Mouse (Mus musculus): ENCODE measurements around the gene Zfp300. TPM values are rescaled to one million over a fixed set of nuclear protein-coding genes. Genes with fewer than 3 reads are reported as not detected.

Zfp300 gene
- 0.07 TPM in 1 of 2 replicates, not detected in the other for total RNA-seq (2014; fragmentation: Nextera tagmentation)
- 0.19 TPM in 1 of 2 replicates, not detected in the other for total RNA-seq (2017)

DNA sequence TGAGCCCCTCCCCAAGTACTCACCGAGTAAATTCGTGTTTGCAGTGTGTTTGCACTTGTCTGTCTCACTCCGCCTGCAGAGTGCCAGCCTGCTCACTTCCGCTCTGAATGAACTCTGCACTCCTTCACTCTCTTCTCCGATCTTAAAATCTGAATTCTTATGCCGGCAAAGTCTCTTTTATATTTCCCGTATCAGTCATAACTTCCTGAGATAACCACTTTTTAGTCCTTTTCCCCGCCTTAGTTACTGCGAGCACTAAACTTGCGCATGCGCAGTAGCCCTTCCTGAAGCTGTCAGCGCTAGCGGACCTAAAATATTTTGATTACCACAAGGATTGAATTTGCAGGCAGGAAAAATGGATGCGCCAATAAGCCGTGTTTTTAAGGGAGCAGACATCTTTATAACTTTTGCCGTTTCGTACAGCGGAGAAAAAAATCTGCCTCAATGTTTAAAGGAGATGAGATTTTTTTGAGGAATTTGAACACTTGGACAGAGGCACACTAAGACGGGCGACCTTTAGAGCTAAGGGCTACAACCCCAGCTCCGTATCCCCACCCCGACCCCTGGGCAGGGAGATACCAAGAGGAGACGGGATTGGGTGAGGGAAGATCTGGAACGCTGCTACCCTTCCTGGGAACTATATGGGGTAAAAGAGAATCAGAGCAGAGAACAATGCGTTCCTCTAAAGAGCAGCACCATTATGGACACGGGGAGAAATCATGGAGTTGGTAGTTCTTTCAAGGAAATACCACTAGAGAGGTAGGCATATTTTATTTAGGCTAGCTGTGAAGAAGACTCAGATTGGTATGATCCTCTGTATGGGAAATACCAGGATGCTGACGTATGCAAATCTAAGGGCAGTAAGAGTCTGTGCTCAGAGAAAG is at the start of gene Zfp300:
Gene Zfp300, minus strand, starts transcription at position 545 of the 884 bp plus-strand sequence.
- ATAC-seq (replicated peaks; ENCODE audit: low FRiP score, low TSS enrichment, poor library complexity, severe bottlenecking), result peak; percentile 70

DNA sequence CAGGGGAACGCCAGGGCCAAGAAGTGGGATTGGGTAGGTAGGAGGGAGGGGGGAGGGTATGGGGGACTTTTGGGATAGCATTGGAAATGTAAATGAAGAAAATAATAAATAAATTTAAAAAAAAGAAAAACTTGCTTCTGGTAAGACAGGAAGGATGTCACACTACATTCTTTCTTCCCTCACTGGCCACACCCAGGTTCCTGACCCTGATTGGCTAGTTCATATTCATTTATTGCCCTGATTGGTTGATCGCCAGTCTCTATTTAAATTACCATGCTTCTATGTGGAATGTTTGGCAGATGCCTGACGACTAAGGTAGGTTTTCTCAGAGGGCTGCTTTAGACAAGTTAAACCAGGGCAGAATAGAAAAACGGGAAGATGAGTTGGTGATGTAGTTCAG is 26.2 kb upstream of the Zfp300 start, which contains the start of gene Ssxa1:
Gene Ssxa1, plus strand, starts transcription at position 301 of the 400 bp plus-strand sequence.
- ATAC-seq (replicated peaks; ENCODE audit: low FRiP score, low TSS enrichment, poor library complexity, severe bottlenecking), result no peak

GRCm38 (mm10) chrX:21089867-21090239 is 526 bp upstream of the Zfp300 start:
- no peak for ATAC-seq (replicated peaks; ENCODE audit: low FRiP score, low TSS enrichment, poor library complexity, severe bottlenecking)

DNA sequence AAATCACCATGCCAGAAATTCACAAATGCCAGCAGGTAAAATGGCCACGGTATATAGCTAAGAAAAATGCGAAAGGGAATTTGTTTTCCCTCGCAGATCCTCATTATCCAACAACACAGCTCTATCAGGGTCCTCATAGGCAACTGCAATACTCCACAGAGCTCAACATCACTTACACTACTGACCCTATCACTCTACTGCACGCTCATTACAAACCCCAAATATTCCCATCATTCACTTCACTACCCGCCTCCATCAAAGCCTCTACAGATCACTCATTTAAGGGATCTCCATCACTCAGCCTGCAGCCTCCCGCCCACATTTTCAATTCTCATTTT is 713 bp downstream of the Zfp300 start:
- peak; percentile 26; the same call in 1 of the 2 replicates for ATAC-seq (replicated peaks; ENCODE audit: low FRiP score, low TSS enrichment, poor library complexity, severe bottlenecking)

GRCm38 (mm10) chrX:21068106-21068505 is 21.2 kb downstream of the Zfp300 start, which contains the start of gene Spaca5:
Gene Spaca5 (plus strand): TSS chrX:21068406.
- no peak for ATAC-seq (replicated peaks; ENCODE audit: low FRiP score, low TSS enrichment, poor library complexity, severe bottlenecking)

DNA sequence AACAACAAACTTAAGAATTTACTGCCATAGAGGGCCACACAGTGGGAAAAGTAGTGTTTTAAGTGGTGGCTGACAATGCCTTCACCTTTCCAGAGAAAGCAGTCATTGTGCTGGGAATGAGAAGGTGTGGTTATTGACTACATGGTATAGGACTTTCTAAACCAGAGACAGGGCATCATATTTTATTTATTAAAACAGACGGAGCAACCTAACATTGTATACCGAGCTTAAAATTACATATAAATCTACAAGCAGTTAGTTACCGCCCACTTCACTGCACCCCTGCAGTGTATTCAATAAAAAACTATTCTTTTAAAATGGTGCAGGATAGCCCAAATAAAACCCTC is 26.8 kb downstream of the Zfp300 start:
- ATAC-seq (replicated peaks; ENCODE audit: low FRiP score, low TSS enrichment, poor library complexity, severe bottlenecking), result no peak

DNA sequence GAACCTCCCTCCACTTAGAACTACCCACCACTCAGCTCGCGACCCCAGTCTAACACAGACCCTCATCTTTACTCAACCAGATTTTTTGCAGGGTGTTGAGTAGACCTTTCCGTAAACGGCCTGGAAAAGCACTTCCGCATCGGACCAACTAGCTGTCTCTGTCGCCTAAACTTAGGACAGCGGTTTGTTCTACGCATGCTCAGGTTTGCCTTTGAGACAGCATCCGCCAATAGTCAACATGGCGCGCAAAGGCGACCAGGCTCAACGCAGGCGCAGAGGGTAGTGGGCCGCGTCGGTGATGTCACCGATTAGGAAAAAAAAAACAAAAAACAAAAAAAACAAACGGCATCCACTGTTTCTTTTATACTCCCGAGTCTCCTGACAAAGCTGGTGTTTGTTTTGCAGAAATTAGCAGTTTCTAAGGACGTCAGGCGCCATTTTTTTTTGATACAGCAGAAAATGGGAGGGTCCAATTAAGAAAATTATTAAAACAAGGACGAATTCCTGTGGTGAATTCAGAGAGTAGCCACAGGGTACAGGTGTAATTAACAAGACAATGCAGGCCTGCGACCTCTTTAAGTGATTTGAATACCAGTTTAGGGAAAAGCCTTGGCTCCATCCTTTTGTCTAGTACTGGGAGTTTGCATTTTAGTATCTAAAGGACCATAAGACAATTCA is 27.3 kb downstream of the Zfp300 start, which contains the start of gene Zfp182:
Gene Zfp182, minus strand, starts transcription at position 451 of the 678 bp plus-strand sequence.
- ATAC-seq (replicated peaks; ENCODE audit: low FRiP score, low TSS enrichment, poor library complexity, severe bottlenecking), result peak; percentile 99

- peak; percentile 57 for ATAC-seq (replicated peaks; ENCODE audit: low FRiP score, low TSS enrichment, poor library complexity, severe bottlenecking)
These were observed 27.9 kb downstream of the Zfp300 start for GRCm38 (mm10) chrX:21061460-21061859.

Other genes with a start within 250 kb of the Zfp300 start
- not detected in 2 replicates for gene Timp1, start 219.4 kb downstream of the Zfp300 start, total RNA-seq (2014; fragmentation: Nextera tagmentation)
- gene Timp1, start 219.4 kb downstream of the Zfp300 start, total RNA-seq (2017), result not detected in 2 replicates
- not detected in 2 replicates for gene Syn1, start 168.5 kb downstream of the Zfp300 start, total RNA-seq (2014; fragmentation: Nextera tagmentation)
- gene Syn1, start 168.5 kb downstream of the Zfp300 start, total RNA-seq (2017), result 0.46 TPM in 1 of 2 replicates, not detected in the other
- gene Cfp, start 158.0 kb downstream of the Zfp300 start, total RNA-seq (2014; fragmentation: Nextera tagmentation), result 0.72 and 5.6 TPM in 2 replicates
- 1.8 and 4.2 TPM in 2 replicates for gene Cfp, start 158.0 kb downstream of the Zfp300 start, total RNA-seq (2017)
- 5.3 and 9.8 TPM in 2 replicates for gene Elk1, start 138.9 kb downstream of the Zfp300 start, total RNA-seq (2014; fragmentation: Nextera tagmentation)
- gene Elk1, start 138.9 kb downstream of the Zfp300 start, total RNA-seq (2017), result 2.1 and 2.2 TPM in 2 replicates
- gene Uxt, start 127.5 kb downstream of the Zfp300 start, total RNA-seq (2014; fragmentation: Nextera tagmentation), result 45.3 and 61.1 TPM in 2 replicates
- 30.0 and 42.4 TPM in 2 replicates for gene Uxt, start 127.5 kb downstream of the Zfp300 start, total RNA-seq (2017)
- gene Zfp182, start 27.2 kb downstream of the Zfp300 start, total RNA-seq (2014; fragmentation: Nextera tagmentation), result 15.7 and 19.1 TPM in 2 replicates
- gene Zfp182, start 27.2 kb downstream of the Zfp300 start, total RNA-seq (2017), result 11.2 and 15.5 TPM in 2 replicates
- gene Spaca5, start 21.1 kb downstream of the Zfp300 start, total RNA-seq (2014; fragmentation: Nextera tagmentation), result not detected in 2 replicates
- gene Spaca5, start 21.1 kb downstream of the Zfp300 start, total RNA-seq (2017), result not detected in 2 replicates
- not detected in 2 replicates for gene Ssxa1, start 26.3 kb upstream of the Zfp300 start, total RNA-seq (2014; fragmentation: Nextera tagmentation)
- gene Ssxa1, start 26.3 kb upstream of the Zfp300 start, total RNA-seq (2017), result not detected in 2 replicates
- gene Gm21876, start 86.1 kb upstream of the Zfp300 start, total RNA-seq (2014; fragmentation: Nextera tagmentation), result not detected in 2 replicates
- not detected in 2 replicates for gene Gm21876, start 86.1 kb upstream of the Zfp300 start, total RNA-seq (2017)

Data from megakaryocyte-erythroid progenitor cell, adult 5-6 weeks (primary cell).